Mouse (Mus musculus) NIH3T3 (cell line): Measurements from ENCODE around the gene Hecw2.

Source experiments
- DNase-seq: peaks from one replicate; pipeline ENCODE4 v3.0.0-alpha.2; 2012; ENCODE audit warnings: low read depth

Gene Hecw2

GRCm38 (mm10) chr1:53784291-53784720 lies 410.7 kb downstream of the Hecw2 start:
- DNase-seq, result peak; percentile 59

- DNase-seq, result no peak
These were observed 412.0 kb downstream of the Hecw2 start for GRCm38 (mm10) chr1:53782956-53783355.

GRCm38 (mm10) chr1:53782079-53782478 lies 412.9 kb downstream of the Hecw2 start:
- no peak for DNase-seq

- DNase-seq, result no peak
These were observed 413.7 kb downstream of the Hecw2 start for GRCm38 (mm10) chr1:53781311-53781710.

GRCm38 (mm10) chr1:53776176-53776905 lies 418.6 kb downstream of the Hecw2 start:
- no peak for DNase-seq

- no peak for DNase-seq
These were observed 419.4 kb downstream of the Hecw2 start for GRCm38 (mm10) chr1:53775545-53775944.

- no peak for DNase-seq
These were observed 419.9 kb downstream of the Hecw2 start for GRCm38 (mm10) chr1:53775036-53775435.

GRCm38 (mm10) chr1:53774571-53774970 lies 420.4 kb downstream of the Hecw2 start:
- no peak for DNase-seq

- DNase-seq, result peak; percentile 80
These were observed 421.0 kb downstream of the Hecw2 start for GRCm38 (mm10) chr1:53773994-53774393.

GRCm38 (mm10) chr1:53772967-53773366 lies 422.0 kb downstream of the Hecw2 start:
- no peak for DNase-seq

- no peak for DNase-seq
These were observed 423.5 kb downstream of the Hecw2 start for GRCm38 (mm10) chr1:53771476-53771875.

GRCm38 (mm10) chr1:53766112-53766511 lies 428.9 kb downstream of the Hecw2 start:
- DNase-seq, result no peak

GRCm38 (mm10) chr1:53757316-53757715 lies 437.7 kb downstream of the Hecw2 start:
- peak; percentile 74 for DNase-seq
